Mouse (Mus musculus) spleen, adult 2 months (tissue): Measurements from ENCODE around the gene Stc2.

Experiments used
- CTCF ChIP-seq: fragments of 200-500 bp; IDR thresholded peaks from 2 replicates; pipeline ENCODE4 v1.5.1; 2011; ENCODE audit warnings: mild to moderate bottlenecking, inconsistent platforms; ENCODE audit not compliant: insufficient read depth, insufficient read length, insufficient replicate concordance; ENCODE audit errors: extremely low read depth
- POLR2A ChIP-seq: fragments of 200-500 bp; IDR thresholded peaks from 2 replicates; pipeline ENCODE4 v1.6.1; 2011; ENCODE audit warnings: low read depth, low read length, inconsistent platforms

DNA sequence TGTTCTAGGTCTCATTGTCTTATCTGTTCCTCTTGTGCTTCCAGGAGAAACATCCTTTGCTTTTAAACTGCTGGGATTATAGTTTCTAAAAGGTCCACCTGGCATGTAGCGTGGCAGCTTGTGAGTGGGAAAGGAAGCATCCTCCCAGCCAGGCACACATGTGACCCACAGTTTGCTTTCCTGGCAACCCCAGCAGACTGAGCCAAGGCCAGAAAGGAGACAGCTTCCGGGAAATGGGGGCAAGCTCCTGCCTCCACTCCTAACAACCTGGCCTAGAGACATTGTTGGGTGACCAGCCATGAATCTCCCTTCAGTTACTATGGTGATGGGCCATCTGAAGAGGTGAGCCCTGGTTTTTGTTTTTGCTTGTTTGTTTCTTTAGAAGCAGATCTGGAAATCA, 3.9 kb downstream of the Stc2 start:
- TF ChIP-seq CTCF: no peak
- no peak for TF ChIP-seq POLR2A
